Mouse (Mus musculus) CH12.LX (cell line): ENCODE data around the gene Chrm3.

Experiments
- CTCF ChIP-seq, 2 experiments: IDR thresholded peaks in 1 of 2; conservative IDR thresholded peaks in 1 of 2; 2 replicates each; pipeline ENCODE4 v1.5.1; 2011 to 2012; ENCODE audit warnings: low read depth in 2 of 2, low read length in 2 of 2, improper control_type of control experiment in 1 of 2, inconsistent platforms in 1 of 2, mild to moderate bottlenecking in 1 of 2, moderate library complexity in 1 of 2
- GABPA ChIP-seq: IDR thresholded peaks from 2 replicates; pipeline ENCODE4 v1.6.1; 2012; ENCODE audit warnings: low read depth, low read length, improper control_type of control experiment, inconsistent platforms; ENCODE audit not compliant: insufficient replicate concordance
- USF2 ChIP-seq: conservative IDR thresholded peaks from 2 replicates; pipeline ENCODE4 v1.6.1; 2011; ENCODE audit warnings: low read depth, low read length, improper control_type of control experiment
- ZNF384 ChIP-seq: IDR thresholded peaks from 2 replicates; pipeline ENCODE4 v1.6.1; 2012; ENCODE audit warnings: low read depth, low read length, improper control_type of control experiment, inconsistent platforms

GRCm38 (mm10) chr13:10235391-10236169 is 125.1 kb downstream of the Chrm3 start:
- TF ChIP-seq ZNF384 (no peak), CTCF (conservative IDR thresholded peaks at IDR 0.05 in 1 of 2, IDR thresholded peaks at IDR 0.05 in 1 of 2; ENCODE audit: low read depth in 2 of 2, low read length in 2 of 2) (no peak), GABPA (no peak), USF2 (no peak)
